Mouse (Mus musculus) midbrain, embryonic 12.5 days (tissue): ENCODE results near the gene Fbxo40. TPM values are rescaled to one million over a fixed set of nuclear protein-coding genes. Genes with fewer than 3 reads are reported as not detected.

Experiments used
- ATAC-seq: fragments of 200-750 bp; cut with Nextera tagmentation; 2 replicates; pipeline ENCODE4 v1.8.0; 2017; ENCODE audit warnings: low read depth, moderate TSS enrichment, moderate library complexity; ENCODE audit not compliant: low FRiP score
- H3K27ac ChIP-seq: fragments of 300-500 bp; sonication (generic); replicated peaks from 2 replicates; pipeline ENCODE4 v1.5.1; 2016; ENCODE audit warnings: mild to moderate bottlenecking
- H3K27me3 ChIP-seq: fragments of 300-500 bp; sonication (generic); 2 replicates; pipeline ENCODE4 v1.6.1; 2016; ENCODE audit warnings: mild to moderate bottlenecking
- H3K36me3 ChIP-seq: fragments of 300-500 bp; sonication (generic); 2 replicates; pipeline ENCODE4 v1.6.1; 2016
- H3K4me1 ChIP-seq: fragments of 300-500 bp; sonication (generic); 2 replicates; pipeline ENCODE4 v1.6.1; 2016
- H3K4me2 ChIP-seq: fragments of 300-500 bp; sonication (generic); replicated peaks from 2 replicates; pipeline ENCODE4 v1.6.1; 2016; ENCODE audit warnings: mild to moderate bottlenecking, moderate library complexity
- H3K4me3 ChIP-seq: fragments of 300-500 bp; sonication (generic); 2 replicates; pipeline ENCODE4 v1.5.1; 2016; ENCODE audit warnings: mild to moderate bottlenecking
- H3K9ac ChIP-seq: fragments of 300-500 bp; sonication (generic); replicated peaks from 2 replicates; pipeline ENCODE4 v1.6.1; 2016; ENCODE audit warnings: mild to moderate bottlenecking, moderate library complexity
- H3K9me3 ChIP-seq: fragments of 300-500 bp; sonication (generic); 2 replicates; pipeline ENCODE4 v1.6.1; 2016; ENCODE audit warnings: mild to moderate bottlenecking
- WGBS: fragments of 180-500 bp; shearing (Covaris S2); methylation state at CpG from one replicate; pipeline ENCODE4 v1.1.7; 2016; 5-methylcytosine and 5-hydroxymethylcytosine counted together
- polyA plus RNA-seq: library from polyadenylated mRNA; unstranded; fragments of >200 nt; fragmentation: Nextera tagmentation; extraction: Ambion mirVana; gene quantifications from 2 replicates; pipeline ENCODE4 v1.2.1, GENCODE M21; 2016

Fbxo40 gene
- not detected in 2 replicates for polyA plus RNA-seq

DNA sequence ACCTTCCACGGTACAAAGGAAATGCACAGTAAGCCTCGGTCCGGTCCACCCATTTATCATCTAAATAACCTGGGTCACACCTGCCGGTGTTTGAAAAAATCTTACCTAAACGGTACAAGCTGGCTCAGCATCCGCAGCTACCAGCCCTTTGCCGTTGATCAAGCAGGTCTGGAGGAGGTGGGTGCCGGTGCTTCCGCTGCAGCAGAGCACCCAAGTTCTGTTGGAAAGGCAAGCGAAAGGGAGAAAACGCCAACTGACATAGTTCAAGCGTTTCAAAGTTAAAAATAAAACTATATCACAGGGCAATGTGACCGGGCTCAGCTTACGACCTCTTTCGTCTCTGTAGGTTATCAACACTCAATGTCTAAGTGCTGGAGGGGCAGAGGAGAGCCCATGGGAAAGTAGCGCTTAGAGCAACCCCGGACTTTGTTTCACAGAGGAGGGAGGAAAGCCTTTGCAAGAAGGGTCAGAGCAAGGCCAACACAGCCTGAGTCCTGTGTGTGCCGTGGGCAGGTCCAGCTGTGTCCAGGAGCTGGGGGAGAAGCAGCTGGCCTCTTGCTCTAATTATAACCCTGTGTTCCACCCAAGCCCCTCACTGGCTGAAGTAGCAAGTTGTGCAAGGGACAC, at the start of gene Fbxo40:
Fbxo40 (minus strand) TSS at position 469 of the 627 bp plus-strand sequence.
- Histone ChIP-seq H3K4me3 (no peak within 1 kb of the TSS), H3K36me3 (no peaks in the 10 kb centered on the region), H3K4me1 (no peaks in the 10 kb centered on the region), H3K9me3 (no peaks in the 10 kb centered on the region), H3K27ac (no peak within 1 kb of the TSS), H3K9ac (no peak within 1 kb of the TSS), H3K27me3 (no peaks in the 10 kb centered on the region), H3K4me2 (no peak within 1 kb of the TSS)
- no peak for ATAC-seq
- 85% methylated on average over 18 of the region's 18 CpGs for WGBS

DNA sequence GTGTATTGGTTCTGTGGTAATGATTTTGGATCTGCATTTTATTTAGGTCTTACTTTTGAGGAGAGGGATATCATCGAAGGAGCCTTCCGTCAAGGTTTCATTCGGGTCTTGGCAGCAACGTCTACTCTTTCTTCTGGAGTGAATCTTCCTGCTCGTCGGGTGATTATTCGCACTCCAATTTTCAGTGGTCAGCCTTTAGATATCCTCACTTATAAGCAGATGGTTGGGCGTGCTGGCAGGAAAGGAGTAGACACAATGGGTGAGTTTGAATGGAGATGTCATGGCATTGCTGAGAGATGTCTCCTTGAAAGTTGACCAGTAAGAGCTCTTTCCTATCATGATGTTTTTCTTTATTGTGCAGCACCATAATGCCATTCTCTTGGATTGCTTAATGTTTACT, 44.5 kb upstream of the Fbxo40 start:
- Histone ChIP-seq H3K9ac (no peak overlapping the region), H3K27me3 (no peaks in the 10 kb centered on the region), H3K4me3 (no peak overlapping the region), H3K9me3 (no peaks in the 10 kb centered on the region), H3K4me1 (no peaks in the 10 kb centered on the region), H3K36me3 (peaks cover 15% of the 10 kb centered on the region), H3K27ac (no peak overlapping the region), H3K4me2 (no peak overlapping the region)
- ATAC-seq, result no peak
- 93% methylated on average over 8 of the region's 8 CpGs for WGBS

DNA sequence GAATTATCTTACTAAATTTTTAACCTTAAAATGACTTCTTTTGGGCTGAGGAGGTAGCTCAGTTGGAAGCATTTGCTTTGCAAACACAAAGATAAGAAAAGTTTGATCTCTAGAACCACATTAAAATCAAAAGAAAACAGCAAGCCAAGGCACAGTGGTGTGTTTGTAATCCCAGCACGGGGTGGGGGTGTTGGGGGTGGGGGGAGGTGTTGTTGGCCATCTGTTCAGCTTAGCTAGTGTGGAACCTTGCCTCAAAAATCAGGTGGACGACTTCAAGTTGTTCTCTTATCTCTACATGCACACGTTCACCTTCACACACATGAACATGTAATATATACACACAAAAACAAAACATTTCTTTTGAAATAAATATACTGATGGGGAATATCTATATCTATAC, 41.7 kb upstream of the Fbxo40 start:
- Histone ChIP-seq H3K27me3 (no peaks in the 10 kb centered on the region), H3K4me2 (no peak overlapping the region), H3K36me3 (peaks cover 15% of the 10 kb centered on the region), H3K27ac (no peak overlapping the region), H3K9ac (no peak overlapping the region), H3K4me1 (no peaks in the 10 kb centered on the region), H3K9me3 (no peaks in the 10 kb centered on the region), H3K4me3 (no peak overlapping the region)
- no peak for ATAC-seq
- WGBS, result 76% methylated on average over 3 of the region's 3 CpGs

- no peaks in the 10 kb centered on the region for H3K27me3 ChIP-seq
- H3K4me3 ChIP-seq, result no peak overlapping the region
- H3K27ac ChIP-seq, result no peak overlapping the region
- H3K9ac ChIP-seq, result no peak overlapping the region
- 94% methylated on average over 3 of the region's 3 CpGs for WGBS
- H3K36me3 ChIP-seq, result peaks cover 9% of the 10 kb centered on the region; the same call in 1 of the 2 replicates
- ATAC-seq, result no peak
- H3K9me3 ChIP-seq, result no peaks in the 10 kb centered on the region
- no peaks in the 10 kb centered on the region for H3K4me1 ChIP-seq
- no peak overlapping the region for H3K4me2 ChIP-seq
Measured at GRCm38 (mm10) chr16:37027581-37027980, 37.3 kb upstream of the Fbxo40 start.

DNA sequence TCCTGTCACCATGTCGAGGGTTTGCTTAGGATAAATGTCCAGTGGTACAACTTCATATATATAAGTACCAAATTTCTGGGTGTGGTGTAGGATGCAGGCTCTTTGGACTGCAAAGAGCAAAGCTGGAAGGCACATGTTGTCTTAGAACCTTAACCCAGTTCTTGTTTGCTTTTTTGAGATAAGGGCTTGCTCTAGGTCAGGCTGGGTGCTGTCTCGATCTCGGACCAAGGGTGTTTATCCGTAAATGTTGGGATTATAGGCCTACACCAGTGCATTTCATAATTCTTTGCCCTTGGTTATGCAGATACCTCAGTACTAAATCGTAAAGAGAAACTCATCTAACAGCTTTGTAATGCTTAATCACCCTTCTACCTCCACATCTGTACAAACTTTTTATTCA, 22.1 kb upstream of the Fbxo40 start:
- no peaks in the 10 kb centered on the region for H3K9me3 ChIP-seq
- no peak overlapping the region for H3K27ac ChIP-seq
- WGBS, result 64% methylated on average over 5 of the region's 5 CpGs
- peak overlapping the region; percentile 90 for H3K4me3 ChIP-seq
- peak overlapping the region; percentile 75 for H3K9ac ChIP-seq
- 0 out of 2 replicates have a peak, but pooled peaks have one; percentile 4 for ATAC-seq
- no peaks in the 10 kb centered on the region for H3K27me3 ChIP-seq
- H3K36me3 ChIP-seq, result no peaks in the 10 kb centered on the region; the same call in 1 of the 2 replicates
- H3K4me1 ChIP-seq, result peaks cover 16% of the 10 kb centered on the region
- peak overlapping the region; percentile 92 for H3K4me2 ChIP-seq

GRCm38 (mm10) chr16:37011922-37012289, 21.6 kb upstream of the Fbxo40 start:
- Histone ChIP-seq H3K27me3 (no peaks in the 10 kb centered on the region), H3K9ac (peak overlapping the region; percentile 75), H3K4me1 (peaks cover 16% of the 10 kb centered on the region), H3K9me3 (no peaks in the 10 kb centered on the region), H3K27ac (no peak overlapping the region), H3K36me3 (no peaks in the 10 kb centered on the region; the same call in 1 of the 2 replicates), H3K4me3 (peak overlapping the region; percentile 90), H3K4me2 (peak overlapping the region; percentile 92)
- peak; percentile 82 for ATAC-seq
- WGBS, result 0% methylated on average over 26 of the region's 26 CpGs

DNA sequence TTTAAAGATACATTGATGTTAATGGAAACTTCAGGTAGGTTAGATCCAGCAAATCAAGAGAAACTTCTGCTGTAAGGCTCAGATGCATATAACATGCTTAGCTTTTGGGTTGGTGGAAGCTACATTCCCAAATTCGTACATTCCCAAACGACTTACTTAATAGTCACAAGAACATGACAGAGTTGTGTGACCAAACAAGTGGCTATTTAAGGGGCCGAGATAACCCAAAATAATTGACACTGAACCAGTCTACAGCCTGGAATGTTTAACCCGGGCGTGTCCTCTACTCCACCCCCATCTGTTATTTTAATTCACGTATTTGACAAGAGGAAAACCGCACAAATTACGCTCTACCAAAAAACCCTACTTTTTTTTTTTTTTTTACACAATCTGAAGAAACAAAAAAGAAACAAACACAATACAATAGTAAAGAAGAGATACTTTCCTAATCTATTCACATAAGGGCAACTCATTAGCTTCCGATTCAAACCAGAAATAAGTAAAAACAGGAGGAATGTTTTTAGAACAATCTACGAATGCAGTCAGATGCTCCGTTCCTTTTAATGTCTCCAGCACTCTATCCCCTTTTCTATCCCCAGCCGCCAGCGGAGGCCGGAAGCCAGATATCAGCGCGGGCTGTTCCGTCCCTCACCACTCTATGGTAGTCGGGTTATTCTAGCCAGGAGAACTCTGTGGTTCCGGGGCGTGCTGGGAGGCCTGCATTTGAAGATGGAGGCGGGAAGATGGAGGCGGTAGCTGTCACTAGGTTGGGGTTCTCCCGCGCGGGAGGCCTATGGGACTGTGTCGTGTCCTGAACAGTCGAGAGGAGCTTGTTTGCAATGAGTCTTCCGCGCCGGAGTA, 21.0 kb upstream of the Fbxo40 start, which contains the start of gene Polq:
Polq (plus strand) TSS at position 726 of the 861 bp plus-strand sequence.
- no peaks in the 10 kb centered on the region for H3K9me3 ChIP-seq
- H3K36me3 ChIP-seq, result no peaks in the 10 kb centered on the region; the same call in 1 of the 2 replicates
- peak within 1 kb of the TSS; percentile 75 for H3K9ac ChIP-seq
- no peaks in the 10 kb centered on the region for H3K27me3 ChIP-seq
- 7% methylated on average over 30 of the region's 30 CpGs for WGBS
- peak; percentile 97 for ATAC-seq
- peak within 1 kb of the TSS; percentile 92 for H3K4me2 ChIP-seq
- no peak within 1 kb of the TSS for H3K27ac ChIP-seq
- peaks cover 16% of the 10 kb centered on the region for H3K4me1 ChIP-seq
- H3K4me3 ChIP-seq, result peak within 1 kb of the TSS; percentile 90

GRCm38 (mm10) chr16:37010370-37010769, 20.1 kb upstream of the Fbxo40 start:
- 63% methylated on average over 4 of the region's 4 CpGs for WGBS
- Histone ChIP-seq H3K4me2 (no peak overlapping the region), H3K27me3 (no peaks in the 10 kb centered on the region), H3K9me3 (no peaks in the 10 kb centered on the region), H3K36me3 (no peaks in the 10 kb centered on the region; the same call in 1 of the 2 replicates), H3K4me1 (peaks cover 16% of the 10 kb centered on the region), H3K9ac (no peak overlapping the region), H3K4me3 (no peak overlapping the region), H3K27ac (no peak overlapping the region)
- ATAC-seq, result peak; percentile 25; the same call in 1 of the 2 replicates

DNA sequence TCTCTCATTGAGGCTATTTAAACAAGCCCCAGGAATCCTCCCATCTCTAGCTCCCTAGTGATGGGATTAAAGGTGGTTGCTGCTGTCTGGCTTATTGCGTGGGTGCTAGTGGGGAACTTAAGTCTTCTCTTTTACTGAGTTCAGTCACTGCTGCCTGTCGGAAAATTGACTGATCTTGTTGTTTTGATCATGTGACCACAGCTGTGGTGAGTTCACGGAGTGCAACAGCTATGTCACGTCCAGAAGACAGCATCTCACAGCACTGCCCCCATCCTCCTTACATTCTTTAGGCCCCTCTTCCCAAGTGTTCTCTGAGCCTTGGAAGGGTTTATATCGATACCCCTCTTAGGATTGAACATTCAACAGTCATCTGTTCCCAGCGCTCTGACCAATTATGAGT, 19.0 kb upstream of the Fbxo40 start:
- H3K27me3 ChIP-seq, result no peaks in the 10 kb centered on the region
- no peaks in the 10 kb centered on the region for H3K9me3 ChIP-seq
- no peak overlapping the region for H3K27ac ChIP-seq
- no peak overlapping the region for H3K4me3 ChIP-seq
- H3K36me3 ChIP-seq, result no peaks in the 10 kb centered on the region
- no peak overlapping the region for H3K9ac ChIP-seq
- no peak for ATAC-seq
- WGBS, result 69% methylated on average over 6 of the region's 6 CpGs
- no peak overlapping the region for H3K4me2 ChIP-seq
- peaks cover 16% of the 10 kb centered on the region for H3K4me1 ChIP-seq

- H3K4me1 ChIP-seq, result no peaks in the 10 kb centered on the region
- 85% methylated on average over 9 of the region's 9 CpGs for WGBS
- no peak overlapping the region for H3K4me3 ChIP-seq
- no peaks in the 10 kb centered on the region for H3K36me3 ChIP-seq
- H3K27ac ChIP-seq, result no peak overlapping the region
- H3K9ac ChIP-seq, result no peak overlapping the region
- no peaks in the 10 kb centered on the region for H3K27me3 ChIP-seq
- no peak overlapping the region for H3K4me2 ChIP-seq
- H3K9me3 ChIP-seq, result no peaks in the 10 kb centered on the region
- ATAC-seq, result no peak
Measured at GRCm38 (mm10) chr16:36999366-36999972, 9.2 kb upstream of the Fbxo40 start.

DNA sequence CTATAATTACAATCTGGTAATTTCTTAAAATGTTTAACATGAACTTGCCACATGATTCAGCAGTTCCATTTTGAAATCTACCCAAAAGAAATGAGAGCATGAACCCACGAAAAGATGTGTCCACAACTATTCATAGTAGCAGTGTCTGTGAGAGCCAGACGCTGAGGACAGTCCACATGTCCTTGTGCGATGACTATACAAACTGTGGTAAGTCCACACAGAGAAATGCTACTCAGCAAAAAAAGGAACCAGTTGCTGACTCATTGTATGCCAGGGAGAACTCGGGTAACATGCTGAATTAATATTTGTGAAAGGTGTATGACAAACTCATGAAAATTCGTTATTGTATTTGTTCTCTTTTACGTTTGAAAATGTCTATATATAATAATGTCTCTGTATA, 7.4 kb upstream of the Fbxo40 start:
- no peak overlapping the region for H3K27ac ChIP-seq
- no peaks in the 10 kb centered on the region for H3K9me3 ChIP-seq
- no peak for ATAC-seq
- H3K4me2 ChIP-seq, result no peak overlapping the region
- no peak overlapping the region for H3K4me3 ChIP-seq
- H3K36me3 ChIP-seq, result no peaks in the 10 kb centered on the region
- H3K27me3 ChIP-seq, result no peaks in the 10 kb centered on the region
- no peaks in the 10 kb centered on the region for H3K4me1 ChIP-seq
- H3K9ac ChIP-seq, result no peak overlapping the region
- 86% methylated on average over 6 of the region's 6 CpGs for WGBS

- Histone ChIP-seq H3K27ac (no peak overlapping the region), H3K9ac (no peak overlapping the region), H3K4me3 (no peak overlapping the region), H3K4me1 (no peaks in the 10 kb centered on the region), H3K4me2 (no peak overlapping the region), H3K9me3 (no peaks in the 10 kb centered on the region), H3K36me3 (no peaks in the 10 kb centered on the region), H3K27me3 (no peaks in the 10 kb centered on the region)
- 81% methylated on average over 8 of the region's 8 CpGs for WGBS
- ATAC-seq, result no peak
Measured at GRCm38 (mm10) chr16:36989493-36989892, 774 bp downstream of the Fbxo40 start.
